Mouse (Mus musculus) lung, postnatal 25 days (tissue): ENCODE measurements at regions not wholly inside any gene's neighbourhood (a gene's known extent, or its start where the extent isn't known, plus 50 kb on each side); places are given as distances from the start of the nearest gene placed in this dataset.

Experiments
- DNase-seq: peaks from one replicate; pipeline ENCODE4 v3.0.0; 2022; ENCODE audit warnings: low spot score

- DNase-seq = peak; percentile 6
Measured at GRCm38 (mm10) chr16:76183105-76183504, 161.0 kb upstream of the Samsn1 start.

GRCm38 (mm10) chr16:76181596-76181995, 159.5 kb upstream of the Samsn1 start:
- DNase-seq = no peak

- no peak for DNase-seq
Measured at GRCm38 (mm10) chr16:76167651-76168050, 145.6 kb upstream of the Samsn1 start.

GRCm38 (mm10) chr16:76160879-76161278, 138.8 kb upstream of the Samsn1 start:
- no peak for DNase-seq

- no peak for DNase-seq
Measured at GRCm38 (mm10) chr16:76158585-76158984, 136.5 kb upstream of the Samsn1 start.

- DNase-seq = no peak
Measured at GRCm38 (mm10) chr16:76153766-76154525, 131.9 kb upstream of the Samsn1 start.

- DNase-seq = no peak
Measured at GRCm38 (mm10) chr16:76149581-76149980, 127.5 kb upstream of the Samsn1 start.

- DNase-seq = no peak
Measured at GRCm38 (mm10) chr16:76133892-76134291, 111.8 kb upstream of the Samsn1 start.

- DNase-seq = no peak
Measured at GRCm38 (mm10) chr16:76130486-76130885, 108.4 kb upstream of the Samsn1 start.

- DNase-seq = peak; percentile 44
Measured at GRCm38 (mm10) chr16:76129982-76130381, 107.9 kb upstream of the Samsn1 start.

GRCm38 (mm10) chr16:76123021-76123384, 100.9 kb upstream of the Samsn1 start:
- DNase-seq = no peak

GRCm38 (mm10) chr16:76122172-76123020, 100.3 kb upstream of the Samsn1 start:
- DNase-seq = no peak

GRCm38 (mm10) chr16:76120712-76121111, 98.6 kb upstream of the Samsn1 start:
- DNase-seq = no peak

- DNase-seq = no peak
Measured at GRCm38 (mm10) chr16:76110383-76110782, 88.3 kb upstream of the Samsn1 start.

GRCm38 (mm10) chr16:76108464-76108863, 86.4 kb upstream of the Samsn1 start:
- DNase-seq = no peak

- DNase-seq = no peak
Measured at GRCm38 (mm10) chr16:76104673-76105072, 82.6 kb upstream of the Samsn1 start.

GRCm38 (mm10) chr16:76101773-76102172, 79.7 kb upstream of the Samsn1 start:
- DNase-seq = no peak

- no peak for DNase-seq
Measured at GRCm38 (mm10) chr16:76097808-76098207, 75.7 kb upstream of the Samsn1 start.

GRCm38 (mm10) chr16:76096363-76096762, 74.3 kb upstream of the Samsn1 start:
- no peak for DNase-seq

GRCm38 (mm10) chr16:76085363-76085762, 63.3 kb upstream of the Samsn1 start:
- no peak for DNase-seq

GRCm38 (mm10) chr16:76082465-76082864, 60.4 kb upstream of the Samsn1 start:
- DNase-seq = no peak

GRCm38 (mm10) chr16:76079761-76080502, 57.9 kb upstream of the Samsn1 start:
- no peak for DNase-seq

GRCm38 (mm10) chr16:76078219-76078618, 56.1 kb upstream of the Samsn1 start:
- no peak for DNase-seq
